Mouse (Mus musculus) E14TG2a.4 (cell line): Measurements from ENCODE around the gene Atp6v0b.

ENCODE experiments used
- CTCF ChIP-seq: conservative IDR thresholded peaks from 2 replicates; pipeline ENCODE4 v1.5.1; 2014; ENCODE audit warnings: low read length
- POU5F1 ChIP-seq: IDR thresholded peaks from 2 replicates; pipeline ENCODE4 v1.6.1; 2014; ENCODE audit warnings: low read length, borderline replicate concordance

DNA sequence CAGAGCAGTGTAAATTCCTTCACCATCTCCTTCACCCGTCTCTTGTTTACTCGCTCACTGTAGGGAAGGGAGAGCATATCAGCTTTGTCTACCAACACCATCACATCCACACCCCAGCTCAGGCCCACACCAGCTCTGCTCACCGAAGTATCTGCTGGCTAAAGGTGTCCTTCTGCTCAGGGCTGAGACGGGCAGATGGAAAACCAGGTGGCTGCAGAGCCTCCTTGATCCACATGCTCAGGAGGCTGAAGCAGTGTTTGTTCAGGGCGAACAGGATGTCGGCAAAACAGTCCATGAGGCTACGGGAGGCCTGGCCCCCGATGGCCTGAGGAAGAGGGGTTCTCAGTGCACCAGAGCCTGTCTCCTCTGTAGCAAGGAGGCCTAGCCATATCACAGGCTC, 7.5 kb upstream of the Atp6v0b start:
- TF ChIP-seq CTCF, result no peak
- no peak for TF ChIP-seq POU5F1
